Mouse (Mus musculus): ENCODE measurements around the gene Gm39566.

Gene Gm39566

GRCm38 (mm10) chr11:69834001-69834549, 19.0 kb upstream of the Gm39566 start:
- peak; percentile 61 for DNase-seq (ENCODE audit: low read depth, low spot score)

GRCm38 (mm10) chr11:69833554-69833953, 18.5 kb upstream of the Gm39566 start:
- no peak for DNase-seq (ENCODE audit: low read depth, low spot score)

- DNase-seq (ENCODE audit: low read depth, low spot score) = no peak
Measured at GRCm38 (mm10) chr11:69828832-69829231, 13.7 kb upstream of the Gm39566 start.

GRCm38 (mm10) chr11:69823456-69823855, 8.4 kb upstream of the Gm39566 start:
- no peak for DNase-seq (ENCODE audit: low read depth, low spot score)

GRCm38 (mm10) chr11:69822080-69822479, 7.0 kb upstream of the Gm39566 start, which contains the start of gene Spem1:
Gene Spem1 (minus strand): TSS chr11:69822180.
- DNase-seq (ENCODE audit: low read depth, low spot score) = no peak

- no peak for DNase-seq (ENCODE audit: low read depth, low spot score)
Measured at GRCm38 (mm10) chr11:69818871-69819270, 3.8 kb upstream of the Gm39566 start.

GRCm38 (mm10) chr11:69818365-69818764, 3.3 kb upstream of the Gm39566 start, which contains the start of gene Spem2:
Gene Spem2 (minus strand): TSS chr11:69818465.
- no peak for DNase-seq (ENCODE audit: low read depth, low spot score)

- no peak for DNase-seq (ENCODE audit: low read depth, low spot score)
Measured at GRCm38 (mm10) chr11:69816520-69816919, 1.4 kb upstream of the Gm39566 start.

GRCm38 (mm10) chr11:69810280-69810679, 4.8 kb downstream of the Gm39566 start:
- DNase-seq (ENCODE audit: low read depth, low spot score) = no peak

- no peak for DNase-seq (ENCODE audit: low read depth, low spot score)
Measured at GRCm38 (mm10) chr11:69807641-69808040, 7.5 kb downstream of the Gm39566 start.

- no peak for DNase-seq (ENCODE audit: low read depth, low spot score)
Measured at GRCm38 (mm10) chr11:69806378-69806777, 8.7 kb downstream of the Gm39566 start.

- DNase-seq (ENCODE audit: low read depth, low spot score) = peak; percentile 90
Measured at GRCm38 (mm10) chr11:69804972-69805909, 9.9 kb downstream of the Gm39566 start, which contains the start of gene Tmem102. Gene Tmem102 (minus strand): TSS chr11:69805624.

GRCm38 (mm10) chr11:69804652-69804940, 10.5 kb downstream of the Gm39566 start:
- DNase-seq (ENCODE audit: low read depth, low spot score) = no peak

- DNase-seq (ENCODE audit: low read depth, low spot score) = peak; percentile 68
Measured at GRCm38 (mm10) chr11:69803786-69804651, 11.1 kb downstream of the Gm39566 start.

GRCm38 (mm10) chr11:69803328-69803727, 11.8 kb downstream of the Gm39566 start:
- DNase-seq (ENCODE audit: low read depth, low spot score) = no peak

- DNase-seq (ENCODE audit: low read depth, low spot score) = peak; percentile 71
Measured at GRCm38 (mm10) chr11:69802648-69803105, 12.4 kb downstream of the Gm39566 start.

GRCm38 (mm10) chr11:69801379-69801977, 13.6 kb downstream of the Gm39566 start, which contains the start of gene Fgf11:
Gene Fgf11 (minus strand): TSS chr11:69801857.
- DNase-seq (ENCODE audit: low read depth, low spot score) = no peak

- DNase-seq (ENCODE audit: low read depth, low spot score) = peak; percentile 84
Measured at GRCm38 (mm10) chr11:69800392-69801197, 14.5 kb downstream of the Gm39566 start.

- no peak for DNase-seq (ENCODE audit: low read depth, low spot score)
Measured at GRCm38 (mm10) chr11:69800138-69800391, 15.0 kb downstream of the Gm39566 start.

- peak; percentile 62 for DNase-seq (ENCODE audit: low read depth, low spot score)
Measured at GRCm38 (mm10) chr11:69799394-69800137, 15.5 kb downstream of the Gm39566 start.
